Mouse (Mus musculus) lung, embryonic 16.5 days (tissue): ENCODE data around the gene Tst. TPM values are rescaled to one million over a fixed set of nuclear protein-coding genes. Genes with fewer than 3 reads are reported as not detected.

Experiments
- ATAC-seq: fragments of 200-750 bp; cut with Nextera tagmentation; 2 replicates; pipeline ENCODE4 v1.8.0; 2017; ENCODE audit warnings: low read depth, mild to moderate bottlenecking, moderate library complexity
- H3K27ac ChIP-seq: fragments of 300-500 bp; sonication (generic); 2 replicates; pipeline ENCODE4 v1.5.1; 2014; ENCODE audit warnings: mild to moderate bottlenecking, control low read depth, low read length
- H3K27me3 ChIP-seq: fragments of 300-500 bp; sonication (generic); 2 replicates; pipeline ENCODE4 v1.6.1; 2014; ENCODE audit warnings: low read depth, low read length, mixed read lengths; ENCODE audit not compliant: control insufficient read depth, insufficient read depth
- H3K36me3 ChIP-seq: fragments of 300-500 bp; sonication (generic); 2 replicates; pipeline ENCODE4 v1.6.1; 2014; ENCODE audit warnings: low read length; ENCODE audit not compliant: control insufficient read depth, insufficient read depth
- H3K4me1 ChIP-seq: fragments of 300-500 bp; sonication (generic); replicated peaks from 2 replicates; pipeline ENCODE4 v1.6.1; 2014; ENCODE audit warnings: low read length, mixed read lengths; ENCODE audit not compliant: control insufficient read depth, insufficient read depth
- H3K4me2 ChIP-seq: fragments of 300-500 bp; sonication (generic); 2 replicates; pipeline ENCODE4 v1.6.1; 2014; ENCODE audit warnings: low read depth, low read length, control low read depth
- H3K4me3 ChIP-seq: fragments of 300-500 bp; sonication (generic); 2 replicates; pipeline ENCODE4 v1.5.1; 2014; ENCODE audit warnings: mild to moderate bottlenecking, low read length, control low read depth
- H3K9ac ChIP-seq: fragments of 300-500 bp; sonication (generic); 2 replicates; pipeline ENCODE4 v1.6.1; 2014; ENCODE audit warnings: low read length, control low read depth
- H3K9me3 ChIP-seq: fragments of 300-500 bp; sonication (generic); 2 replicates; pipeline ENCODE4 v1.6.1; 2016; ENCODE audit warnings: low read length; ENCODE audit not compliant: control insufficient read depth
- WGBS: fragments of 180-500 bp; shearing (Covaris S2); extraction: QIAGEN DNeasy Blood & Tissue Kit; methylation state at CpG from one replicate; pipeline ENCODE4 v1.1.7; 2014; 5-methylcytosine and 5-hydroxymethylcytosine counted together
- polyA plus RNA-seq: library from polyadenylated mRNA; unstranded; fragments of >200 nt; fragmentation: Nextera tagmentation; extraction: Ambion mirVana; gene quantifications from 2 replicates; pipeline ENCODE4 v1.2.1, GENCODE M21; 2015

Gene Tst
- polyA plus RNA-seq, 1 experiment from 2014 or later = 129 TPM

DNA sequence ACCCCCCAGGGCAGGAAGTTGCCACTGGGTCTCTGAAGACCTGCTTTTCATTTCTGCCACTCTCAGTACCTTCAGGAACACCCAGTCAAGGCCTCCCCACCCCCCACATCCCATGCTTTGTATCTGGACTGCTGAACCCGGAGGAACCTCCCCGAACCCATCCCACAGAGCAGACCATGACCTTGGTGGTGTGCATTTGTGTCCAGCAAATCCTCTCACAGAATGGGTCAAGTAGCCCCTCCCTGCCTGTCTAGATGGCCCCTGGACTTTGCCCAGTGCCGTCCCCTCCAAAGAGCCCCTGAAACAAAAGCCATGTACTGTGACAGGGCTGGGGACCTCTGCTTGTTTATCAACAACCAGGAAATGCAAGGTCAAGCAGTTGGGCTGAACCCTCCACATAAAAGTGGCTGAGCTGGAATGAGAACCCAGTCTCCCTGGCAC lies 2.4 kb downstream of the Tst start:
- no peak for ATAC-seq
- Histone ChIP-seq H3K4me2 (peak overlapping the region; percentile 69), H3K9ac (peak overlapping the region; percentile 84), H3K36me3 (0 out of 2 replicates have a peak, but pooled peaks cover 2% of the 10 kb centered on the region), H3K4me3 (peak overlapping the region; percentile 81), H3K27ac (peak overlapping the region; percentile 100), H3K4me1 (peaks cover 49% of the 10 kb centered on the region), H3K27me3 (no peaks in the 10 kb centered on the region), H3K9me3 (no peaks in the 10 kb centered on the region)
- 24% methylated on average over 3 of the region's 3 CpGs for WGBS

DNA sequence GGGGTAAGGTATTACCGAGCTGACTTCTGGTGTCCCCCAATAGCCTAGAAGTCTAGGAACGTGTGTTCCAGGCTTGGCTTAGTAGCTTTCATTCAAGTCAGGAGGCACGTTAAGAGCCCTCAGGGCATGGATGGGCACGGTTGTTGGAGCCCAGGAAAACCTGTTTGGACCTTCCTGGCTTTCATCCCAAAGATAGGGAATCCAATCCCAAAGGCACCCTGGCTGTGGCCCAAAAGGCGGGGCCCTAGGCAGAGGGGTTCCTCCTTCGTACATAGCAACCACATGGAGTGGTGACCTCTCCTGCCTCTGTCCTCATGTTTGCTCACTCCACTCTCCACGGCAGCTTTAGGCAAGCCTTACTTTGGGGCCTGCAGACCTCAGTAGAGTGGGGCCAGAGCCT lies 3.3 kb downstream of the Tst start:
- Histone ChIP-seq H3K27me3 (no peaks in the 10 kb centered on the region), H3K4me1 (peaks cover 41% of the 10 kb centered on the region), H3K4me3 (0 out of 2 replicates have a peak overlapping the region, but pooled peaks have one; percentile 3), H3K36me3 (0 out of 2 replicates have a peak, but pooled peaks cover 2% of the 10 kb centered on the region), H3K4me2 (peak overlapping the region; percentile 69), H3K9me3 (no peaks in the 10 kb centered on the region), H3K9ac (peak overlapping the region; percentile 58), H3K27ac (peak overlapping the region; percentile 100)
- 40% methylated on average over 7 of the region's 7 CpGs for WGBS
- ATAC-seq = peak; percentile 42

DNA sequence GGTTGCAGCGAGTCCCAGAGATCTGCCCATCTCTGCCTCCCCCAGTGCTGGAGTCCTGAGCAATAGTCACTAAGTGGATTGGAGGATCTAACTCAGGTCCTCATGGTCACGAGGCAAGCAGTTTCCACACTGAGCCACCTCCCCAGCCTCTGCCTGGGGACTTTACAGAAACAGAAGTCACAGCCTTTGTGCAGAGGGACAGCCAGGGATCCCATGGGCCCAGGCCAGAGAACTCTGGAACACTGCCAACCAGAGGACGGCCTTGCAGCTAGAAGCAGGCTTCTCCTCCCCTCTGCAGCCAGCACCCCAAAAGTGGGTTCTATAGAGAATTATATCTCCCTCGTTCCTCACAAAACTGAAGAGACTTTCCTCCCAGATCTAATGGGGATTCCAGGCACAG lies 3.8 kb downstream of the Tst start:
- ATAC-seq = 0 out of 2 replicates have a peak, but pooled peaks have one; percentile 4
- WGBS = 22% methylated on average over 4 of the region's 4 CpGs
- no peaks in the 10 kb centered on the region for H3K27me3 ChIP-seq
- peak overlapping the region; percentile 100 for H3K27ac ChIP-seq
- H3K4me1 ChIP-seq = peaks cover 41% of the 10 kb centered on the region
- H3K4me2 ChIP-seq = peak overlapping the region; percentile 69
- H3K4me3 ChIP-seq = 0 out of 2 replicates have a peak overlapping the region, but pooled peaks have one; percentile 3
- H3K9me3 ChIP-seq = no peaks in the 10 kb centered on the region
- 0 out of 2 replicates have a peak, but pooled peaks cover 2% of the 10 kb centered on the region for H3K36me3 ChIP-seq
- peak overlapping the region; percentile 58 for H3K9ac ChIP-seq

DNA sequence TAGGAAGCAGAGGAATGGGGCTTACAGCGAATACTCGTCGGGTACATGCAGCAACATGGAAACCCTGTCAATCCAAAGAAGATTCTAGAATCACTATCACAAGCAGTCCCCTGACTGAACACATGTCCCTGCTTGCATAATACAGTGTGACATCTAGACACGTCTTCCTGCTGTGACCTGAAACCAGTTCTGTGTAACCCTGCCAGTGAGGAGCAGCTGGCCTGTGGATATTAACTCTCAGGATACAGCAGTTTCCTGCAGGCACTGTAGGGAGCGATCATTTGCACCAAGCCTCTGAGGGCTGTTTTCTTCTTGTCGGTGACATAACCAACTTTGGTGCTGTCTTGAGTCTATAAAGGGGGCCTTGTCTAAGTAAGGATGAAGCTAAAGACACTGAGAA lies 4.4 kb downstream of the Tst start:
- Histone ChIP-seq H3K27me3 (no peaks in the 10 kb centered on the region), H3K27ac (peak overlapping the region; percentile 100), H3K9me3 (no peaks in the 10 kb centered on the region), H3K9ac (peak overlapping the region; percentile 58), H3K36me3 (0 out of 2 replicates have a peak, but pooled peaks cover 2% of the 10 kb centered on the region), H3K4me2 (peak overlapping the region; percentile 69; the same call in 1 of the 2 replicates), H3K4me3 (no peak overlapping the region), H3K4me1 (peaks cover 41% of the 10 kb centered on the region)
- WGBS = 61% methylated on average over 6 of the region's 6 CpGs
- ATAC-seq = no peak

DNA sequence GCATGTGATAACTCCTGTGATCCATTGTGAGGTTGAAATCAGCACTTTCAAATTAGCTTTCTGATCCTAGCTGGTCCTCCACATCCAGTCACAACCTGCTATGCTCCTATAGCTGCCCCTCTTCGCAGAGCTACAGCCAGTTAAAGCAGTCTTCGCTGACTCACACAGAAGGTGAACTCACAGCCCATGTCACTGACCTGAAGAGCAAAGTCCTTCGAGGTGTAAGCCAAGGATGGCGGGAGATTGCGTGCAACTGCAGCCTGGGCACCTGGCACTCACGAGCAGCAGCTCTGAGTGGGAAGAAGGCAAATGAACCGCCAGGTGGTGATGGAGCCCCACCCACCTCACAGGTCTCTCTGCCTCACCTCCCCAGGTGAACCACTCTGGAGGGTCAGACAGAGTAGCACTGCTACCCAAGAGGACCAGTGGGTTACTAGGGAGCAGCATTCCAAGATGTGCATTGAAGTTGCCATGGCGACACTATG lies 10.2 kb downstream of the Tst start, which contains the start of gene Tex33:
Gene Tex33, minus strand, starts transcription at position 435 of the 485 bp plus-strand sequence.
- no peak within 1 kb of the TSS for H3K27ac ChIP-seq
- no peak within 1 kb of the TSS for H3K4me3 ChIP-seq
- no peak within 1 kb of the TSS for H3K4me2 ChIP-seq
- H3K36me3 ChIP-seq = 0 out of 2 replicates have a peak, but pooled peaks cover 2% of the 10 kb centered on the region
- no peaks in the 10 kb centered on the region for H3K9me3 ChIP-seq
- ATAC-seq = peak; percentile 45
- no peaks in the 10 kb centered on the region for H3K4me1 ChIP-seq
- no peak within 1 kb of the TSS for H3K9ac ChIP-seq
- no peaks in the 10 kb centered on the region for H3K27me3 ChIP-seq
- 64% methylated on average over 8 of the region's 8 CpGs for WGBS

DNA sequence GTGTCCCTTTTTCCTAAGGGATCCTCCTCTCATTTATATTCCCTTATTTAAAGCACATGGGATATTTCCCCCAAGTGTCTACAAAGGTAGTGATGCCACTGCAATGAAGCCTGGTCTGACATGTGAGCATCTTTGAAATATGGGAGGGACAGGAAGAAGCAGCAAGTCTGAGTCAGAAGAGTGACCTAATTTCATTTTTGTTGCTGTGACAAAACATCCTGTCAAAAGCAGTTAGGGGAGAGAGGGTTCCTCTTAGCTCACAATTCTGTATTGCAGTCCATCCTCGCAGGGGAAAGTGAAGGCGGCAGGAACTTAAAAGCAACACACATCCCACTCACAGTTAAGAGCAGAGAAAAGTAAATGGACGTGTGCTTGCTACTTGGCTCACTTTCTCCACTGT lies 14.9 kb downstream of the Tst start:
- no peaks in the 10 kb centered on the region for H3K27me3 ChIP-seq
- no peak overlapping the region for H3K27ac ChIP-seq
- WGBS = 76% methylated on average over 3 of the region's 3 CpGs
- no peak overlapping the region for H3K4me2 ChIP-seq
- H3K36me3 ChIP-seq = no peaks in the 10 kb centered on the region
- H3K9me3 ChIP-seq = no peaks in the 10 kb centered on the region
- no peaks in the 10 kb centered on the region for H3K4me1 ChIP-seq
- ATAC-seq = no peak
- no peak overlapping the region for H3K4me3 ChIP-seq
- H3K9ac ChIP-seq = no peak overlapping the region

DNA sequence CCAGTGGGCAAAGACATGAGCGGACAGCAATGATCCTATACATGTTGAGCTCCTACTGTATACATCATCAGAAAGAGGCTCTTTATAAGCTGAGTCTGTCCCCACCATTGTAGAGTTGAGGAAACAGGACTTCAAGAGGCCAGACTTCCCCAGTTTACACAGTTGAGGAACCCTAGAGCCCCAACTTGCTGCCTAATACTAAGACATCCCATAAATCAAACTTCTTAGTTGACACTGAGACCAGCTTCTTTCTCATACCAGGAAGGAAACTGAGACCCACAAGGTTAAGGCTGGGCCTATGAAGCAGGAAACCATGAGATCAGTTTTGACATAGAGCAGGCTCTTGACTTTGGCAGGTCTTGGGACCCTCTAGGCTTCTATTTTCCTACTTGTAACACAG lies 20.1 kb downstream of the Tst start:
- no peak overlapping the region for H3K4me2 ChIP-seq
- peaks cover 11% of the 10 kb centered on the region for H3K4me1 ChIP-seq
- no peak overlapping the region for H3K27ac ChIP-seq
- no peak overlapping the region for H3K9ac ChIP-seq
- no peaks in the 10 kb centered on the region for H3K36me3 ChIP-seq
- WGBS = 89% methylated on average over 1 of the region's 1 CpGs
- no peak overlapping the region for H3K4me3 ChIP-seq
- ATAC-seq = no peak
- H3K27me3 ChIP-seq = no peaks in the 10 kb centered on the region
- H3K9me3 ChIP-seq = no peaks in the 10 kb centered on the region

DNA sequence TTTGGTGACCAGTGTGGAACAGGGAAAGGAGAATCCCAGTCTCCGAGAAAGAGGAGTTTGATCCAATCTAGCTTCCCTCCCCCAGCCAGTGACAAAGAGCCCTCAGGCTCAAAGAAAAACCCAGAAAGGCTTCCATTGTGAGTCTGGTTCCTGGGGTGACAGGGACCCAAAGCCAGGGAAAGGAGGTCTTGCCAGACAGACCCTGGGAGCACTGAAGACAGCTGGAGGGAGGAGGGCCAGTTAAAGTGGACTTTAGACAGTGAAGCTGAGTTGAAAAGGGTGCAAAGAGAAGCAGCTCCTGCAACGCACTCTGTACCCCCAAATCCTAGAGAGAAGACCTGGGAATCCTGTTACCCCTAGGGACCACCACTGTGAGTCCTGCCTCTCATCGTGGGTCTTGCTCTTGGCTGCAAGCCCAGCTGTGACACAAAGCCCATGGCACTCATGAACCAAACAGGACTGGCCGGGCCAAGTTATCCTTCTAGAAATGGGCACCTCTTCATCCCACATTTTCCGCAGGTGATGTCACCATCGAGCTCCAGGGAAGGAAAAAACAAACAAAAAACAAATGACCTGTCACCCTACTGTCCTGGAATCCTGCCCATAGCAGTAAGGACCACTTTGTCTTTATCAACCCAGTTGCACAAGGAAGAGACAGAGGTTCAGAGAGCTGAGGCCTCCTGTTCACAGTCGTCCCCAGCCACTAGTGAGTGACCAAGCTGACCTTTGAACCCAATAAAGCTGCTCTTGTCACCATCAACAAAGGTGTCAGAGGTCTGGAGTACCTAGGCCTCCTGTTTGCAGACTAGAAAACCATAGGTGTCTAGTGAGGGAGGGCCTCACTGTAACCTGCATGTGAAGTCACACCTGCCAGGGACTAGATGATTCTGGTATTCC lies 21.2 kb downstream of the Tst start:
- Histone ChIP-seq H3K27ac (peak overlapping the region; percentile 71), H3K4me2 (no peak overlapping the region)
- no peak for ATAC-seq

More for the DNA sequence above, 21.2 kb downstream of the Tst start:
- peaks cover 11% of the 10 kb centered on the region for H3K4me1 ChIP-seq
- H3K27me3 ChIP-seq = no peaks in the 10 kb centered on the region
- H3K4me3 ChIP-seq = no peak overlapping the region
- no peaks in the 10 kb centered on the region for H3K9me3 ChIP-seq
- no peak overlapping the region for H3K9ac ChIP-seq
- WGBS = 50% methylated on average over 7 of the region's 7 CpGs
- no peaks in the 10 kb centered on the region for H3K36me3 ChIP-seq
